Mouse (Mus musculus) MEL (cell line): ENCODE measurements around the gene Itga9. TPM values are rescaled to one million over a fixed set of nuclear protein-coding genes. Genes with fewer than 3 reads are reported as not detected.

Experiments
- DNase-seq: peaks from one replicate; pipeline ENCODE4 v3.0.0; 2011; ENCODE audit warnings: low read depth, low spot score
- H3K27ac ChIP-seq: 2 replicates; pipeline ENCODE4 v1.5.1; 2012; ENCODE audit warnings: low read depth, mild to moderate bottlenecking, control low read depth, low read length, moderate library complexity; ENCODE audit not compliant: control insufficient read depth
- H3K27me3 ChIP-seq, 2 experiments: fragments of 150-350 bp in 1 of 2; sonication (generic) in 1 of 2; 2 replicates each; pipeline ENCODE4 v1.6.1; 2012; ENCODE audit warnings: low read length in 2 of 2, mild to moderate bottlenecking in 2 of 2, improper control_type of control experiment in 1 of 2, moderate library complexity in 1 of 2; ENCODE audit not compliant: insufficient read depth in 2 of 2, control insufficient read depth in 1 of 2
- H3K36me3 ChIP-seq, 2 experiments: 2 replicates each; pipeline ENCODE4 v1.6.1; 2012 to 2014; ENCODE audit warnings: low read length in 2 of 2, improper control_type of control experiment in 1 of 2, inconsistent platforms in 1 of 2, mild to moderate bottlenecking in 1 of 2; ENCODE audit not compliant: insufficient read depth in 2 of 2, control insufficient read depth in 1 of 2
- H3K4me1 ChIP-seq, 2 experiments: fragments of 150-350 bp in 1 of 2; sonication (generic) in 1 of 2; 2 replicates each; pipeline ENCODE4 v1.6.1; 2012; ENCODE audit warnings: low read length in 2 of 2, improper control_type of control experiment in 1 of 2, mild to moderate bottlenecking in 1 of 2; ENCODE audit not compliant: insufficient read depth in 2 of 2, control insufficient read depth in 1 of 2
- H3K4me3 ChIP-seq, 2 experiments: fragments of 150-350 bp in 1 of 2; sonication (generic) in 1 of 2; 2 replicates each; pipeline ENCODE4 v1.5.1; 2012; ENCODE audit warnings: low read depth in 2 of 2, low read length in 2 of 2, mild to moderate bottlenecking in 2 of 2, moderate library complexity in 2 of 2, control low read depth in 1 of 2, improper control_type of control experiment in 1 of 2; ENCODE audit not compliant: control insufficient read depth in 1 of 2, insufficient read depth in 1 of 2
- H3K79me2 ChIP-seq: 2 replicates; pipeline ENCODE4 v1.6.1; 2012; ENCODE audit warnings: mild to moderate bottlenecking, low read length, moderate library complexity; ENCODE audit not compliant: control insufficient read depth, poor library complexity, insufficient read depth
- H3K9ac ChIP-seq: 2 replicates; pipeline ENCODE4 v1.6.1; 2012; ENCODE audit warnings: low read depth, mild to moderate bottlenecking, control low read depth, low read length, moderate library complexity; ENCODE audit not compliant: control insufficient read depth, poor library complexity, severe bottlenecking
- H3K9me3 ChIP-seq: fragments of 150-350 bp; sonication (generic); replicated peaks from 2 replicates; pipeline ENCODE4 v1.6.1; 2012; ENCODE audit warnings: mild to moderate bottlenecking, low read length, improper control_type of control experiment, moderate library complexity; ENCODE audit not compliant: insufficient read depth
- BHLHE40 ChIP-seq: IDR thresholded peaks from 2 replicates; pipeline ENCODE4 v1.6.1; 2012; ENCODE audit warnings: low read depth, mild to moderate bottlenecking, inconsistent platforms, low read length, improper control_type of control experiment, borderline replicate concordance
- CHD1 ChIP-seq: IDR thresholded peaks from 2 replicates; pipeline ENCODE4 v1.6.1; 2012; ENCODE audit warnings: low read depth, mild to moderate bottlenecking, inconsistent platforms, low read length, improper control_type of control experiment
- CTCF ChIP-seq, 3 experiments: IDR thresholded peaks in 2 of 3; conservative IDR thresholded peaks in 1 of 3; 2 replicates each; pipeline ENCODE4 v1.5.1; 2011 to 2012; ENCODE audit warnings: low read length in 3 of 3, low read depth in 2 of 3, mild to moderate bottlenecking in 2 of 3, improper control_type of control experiment in 1 of 3, inconsistent platforms in 1 of 3, mixed read lengths in 1 of 3, moderate library complexity in 1 of 3; ENCODE audit not compliant: control insufficient read depth in 1 of 3, insufficient read depth in 1 of 3, poor library complexity in 1 of 3, severe bottlenecking in 1 of 3
- E2F4 ChIP-seq: IDR thresholded peaks from 2 replicates; pipeline ENCODE4 v1.6.1; 2011; ENCODE audit warnings: low read depth, low read length, improper control_type of control experiment, borderline replicate concordance
- EP300 ChIP-seq, 2 experiments: IDR thresholded peaks; 2 replicates each; pipeline ENCODE4 v1.6.1; 2011; ENCODE audit warnings: improper control_type of control experiment in 2 of 2, low read length in 2 of 2, low read depth in 1 of 2, mild to moderate bottlenecking in 1 of 2
- ETS1 ChIP-seq: IDR thresholded peaks from 2 replicates; pipeline ENCODE4 v1.6.1; 2012; ENCODE audit warnings: low read depth, mild to moderate bottlenecking, inconsistent platforms, low read length, improper control_type of control experiment, moderate library complexity
- GABPA ChIP-seq: IDR thresholded peaks from 2 replicates; pipeline ENCODE4 v1.6.1; 2012; ENCODE audit warnings: low read depth, mild to moderate bottlenecking, inconsistent platforms, low read length, improper control_type of control experiment, moderate library complexity
- GATA1 ChIP-seq: IDR thresholded peaks from 2 replicates; pipeline ENCODE4 v1.6.1; 2011; ENCODE audit warnings: low read depth, low read length, improper control_type of control experiment
- HCFC1 ChIP-seq: IDR thresholded peaks from 2 replicates; pipeline ENCODE4 v1.6.1; 2012; ENCODE audit warnings: low read depth, mild to moderate bottlenecking, inconsistent platforms, low read length, improper control_type of control experiment, moderate library complexity
- MEF2A ChIP-seq: IDR thresholded peaks from 2 replicates; pipeline ENCODE4 v1.6.1; 2014; ENCODE audit warnings: low read depth, mild to moderate bottlenecking, inconsistent platforms, low read length, improper control_type of control experiment; ENCODE audit not compliant: poor library complexity, insufficient replicate concordance, severe bottlenecking; ENCODE audit errors: extremely low read depth
- MYB ChIP-seq: IDR thresholded peaks from 2 replicates; pipeline ENCODE4 v1.6.1; 2011; ENCODE audit warnings: mild to moderate bottlenecking, low read depth, low read length, improper control_type of control experiment
- MYC ChIP-seq: IDR thresholded peaks from 2 replicates; pipeline ENCODE4 v1.6.1; 2011; ENCODE audit warnings: low read depth, mild to moderate bottlenecking, low read length, improper control_type of control experiment, moderate library complexity
- NELFE ChIP-seq: IDR thresholded peaks from 2 replicates; pipeline ENCODE4 v1.6.1; 2011; ENCODE audit warnings: low read depth, low read length, improper control_type of control experiment
- NRF1 ChIP-seq: IDR thresholded peaks from 2 replicates; pipeline ENCODE4 v1.6.1; 2014; ENCODE audit warnings: low read depth, mild to moderate bottlenecking, inconsistent platforms, low read length, improper control_type of control experiment, moderate library complexity; ENCODE audit not compliant: poor library complexity, insufficient read depth, severe bottlenecking
- POLR2A ChIP-seq, 2 experiments: IDR thresholded peaks; 2 replicates each; pipeline ENCODE4 v1.6.1; 2011 to 2012; ENCODE audit warnings: low read length in 2 of 2, mild to moderate bottlenecking in 2 of 2, control low read depth in 1 of 2, improper control_type of control experiment in 1 of 2, low read depth in 1 of 2, moderate library complexity in 1 of 2; ENCODE audit not compliant: control insufficient read depth in 1 of 2, insufficient read depth in 1 of 2, poor library complexity in 1 of 2
- POLR2AphosphoS2 ChIP-seq: IDR thresholded peaks from 2 replicates; pipeline ENCODE4 v1.6.1; 2011; ENCODE audit warnings: low read length, improper control_type of control experiment
- RAD21 ChIP-seq: IDR thresholded peaks from 2 replicates; pipeline ENCODE4 v1.6.1; 2011; ENCODE audit warnings: mild to moderate bottlenecking, low read depth, low read length, improper control_type of control experiment
- RCOR1 ChIP-seq: IDR thresholded peaks from 2 replicates; pipeline ENCODE4 v1.6.1; 2012; ENCODE audit warnings: low read depth, mild to moderate bottlenecking, inconsistent platforms, low read length, improper control_type of control experiment
- SIN3A ChIP-seq: IDR thresholded peaks from 2 replicates; pipeline ENCODE4 v1.6.1; 2012; ENCODE audit warnings: low read length, improper control_type of control experiment, inconsistent platforms
- SMC3 ChIP-seq: IDR thresholded peaks from 2 replicates; pipeline ENCODE4 v1.6.1; 2011; ENCODE audit warnings: low read depth, low read length, improper control_type of control experiment
- TAL1 ChIP-seq: IDR thresholded peaks from 2 replicates; pipeline ENCODE4 v1.6.1; 2012; ENCODE audit warnings: mild to moderate bottlenecking, inconsistent platforms, low read length, moderate library complexity, mixed read lengths
- TCF12 ChIP-seq: IDR thresholded peaks from 2 replicates; pipeline ENCODE4 v1.6.1; 2014; ENCODE audit warnings: low read depth, mild to moderate bottlenecking, inconsistent platforms, low read length, improper control_type of control experiment, moderate library complexity
- UBTF ChIP-seq: IDR thresholded peaks from 2 replicates; pipeline ENCODE4 v1.6.1; 2012; ENCODE audit warnings: low read depth, mild to moderate bottlenecking, inconsistent platforms, low read length, improper control_type of control experiment, moderate library complexity, borderline replicate concordance; ENCODE audit not compliant: insufficient read depth
- USF1 ChIP-seq: IDR thresholded peaks from 2 replicates; pipeline ENCODE4 v1.6.1; 2014; ENCODE audit warnings: low read depth, mild to moderate bottlenecking, inconsistent platforms, low read length, improper control_type of control experiment, moderate library complexity
- ZMIZ1 ChIP-seq: IDR thresholded peaks from 2 replicates; pipeline ENCODE4 v1.6.1; 2012; ENCODE audit warnings: low read depth, mild to moderate bottlenecking, inconsistent platforms, low read length, improper control_type of control experiment, moderate library complexity
- ZNF384 ChIP-seq: IDR thresholded peaks from 2 replicates; pipeline ENCODE4 v1.6.1; 2012; ENCODE audit warnings: low read depth, mild to moderate bottlenecking, inconsistent platforms, low read length, improper control_type of control experiment
- polyA plus RNA-seq, 2 experiments: library from polyadenylated mRNA; stranded (reverse) in 1 of 2; unstranded in 1 of 2; fragments of >175 nt in 1 of 2; fragments of >200 nt in 1 of 2; gene quantifications; 2 replicates each; pipeline versions ENCODE4 v1.2.1 to v1.2.4; 2012; ENCODE audit warnings: low replicate concordance in 2 of 2, low read depth in 1 of 2; ENCODE audit not compliant: insufficient read length in 2 of 2, insufficient read depth in 1 of 2, missing spikeins in 1 of 2
- total RNA-seq: library from RNA; depleted of rRNA; stranded (reverse); fragments of 300-350 nt; gene quantifications from 2 replicates; pipeline ENCODE4 v1.2.3, GENCODE M21; 2012

Gene Itga9
- total and polyA plus RNA-seq, 3 experiments, result 0.19 to 0.21 TPM; not detected in 1

DNA sequence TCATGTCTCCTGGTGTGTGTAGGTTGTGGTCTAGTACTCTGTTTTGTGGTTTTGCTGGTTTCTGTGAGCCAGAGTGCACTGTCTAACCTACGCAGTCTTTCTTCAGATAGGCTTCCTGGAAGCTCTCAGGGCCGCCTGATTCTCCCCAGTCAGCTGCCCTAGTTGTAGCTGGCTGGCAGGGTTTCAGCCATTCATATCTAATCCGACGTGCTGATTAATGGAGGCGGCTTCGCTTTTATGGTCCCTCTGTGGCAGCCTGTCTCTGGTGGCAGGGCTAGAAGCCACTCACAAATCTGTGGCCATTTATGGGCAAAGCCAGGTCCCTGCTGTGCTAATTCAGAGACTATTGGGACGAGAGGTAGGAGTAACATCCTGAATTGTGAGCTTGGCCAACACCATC lies 16.3 kb upstream of the Itga9 start:
- no peak overlapping the region for H3K4me3 ChIP-seq
- H3K36me3 ChIP-seq, result peaks cover 0 to 9% of the 10 kb centered on the region in 2 experiments; a peak in 2 of 4 replicates
- peaks cover 7 to 20% of the 10 kb centered on the region in 2 experiments for H3K4me1 ChIP-seq
- no peak overlapping the region for H3K9ac ChIP-seq
- TF ChIP-seq SMC3 (peak; percentile 32; the same call in 1 of the 2 replicates), POLR2AphosphoS2 (no peak), GABPA (no peak), ZNF384 (no peak), CTCF (IDR thresholded peaks at IDR 0.05 in 2 of 3, conservative IDR thresholded peaks at IDR 0.05 in 1 of 3; ENCODE audit: control insufficient read depth in 1 of 3, insufficient read depth in 1 of 3, low read depth in 2 of 3, low read length in 3 of 3, poor library complexity in 1 of 3, severe bottlenecking in 1 of 3) (no peak), MEF2A (no peak), POLR2A (IDR thresholded peaks at IDR 0.05; ENCODE audit: control insufficient read depth in 1 of 2, insufficient read depth in 1 of 2, low read depth in 1 of 2, low read length in 2 of 2, poor library complexity in 1 of 2) (no peak), EP300 (IDR thresholded peaks at IDR 0.05; ENCODE audit: low read depth in 1 of 2, low read length in 2 of 2) (no peak), GATA1 (peak; percentile 23; the same call in 1 of the 2 replicates), MYC (no peak), UBTF (no peak), BHLHE40 (no peak), RCOR1 (peak; percentile 47), ETS1 (peak; percentile 51), NRF1 (no peak), CHD1 (no peak), HCFC1 (no peak), E2F4 (no peak), NELFE (no peak), TCF12 (no peak), TAL1 (no peak)
- DNase-seq, result peak; percentile 67
- H3K9me3 ChIP-seq, result no peaks in the 10 kb centered on the region
- no peaks in the 10 kb centered on the region for H3K79me2 ChIP-seq
- H3K27me3 ChIP-seq, result no peaks in the 10 kb centered on the region
- H3K27ac ChIP-seq, result no peak overlapping the region

DNA sequence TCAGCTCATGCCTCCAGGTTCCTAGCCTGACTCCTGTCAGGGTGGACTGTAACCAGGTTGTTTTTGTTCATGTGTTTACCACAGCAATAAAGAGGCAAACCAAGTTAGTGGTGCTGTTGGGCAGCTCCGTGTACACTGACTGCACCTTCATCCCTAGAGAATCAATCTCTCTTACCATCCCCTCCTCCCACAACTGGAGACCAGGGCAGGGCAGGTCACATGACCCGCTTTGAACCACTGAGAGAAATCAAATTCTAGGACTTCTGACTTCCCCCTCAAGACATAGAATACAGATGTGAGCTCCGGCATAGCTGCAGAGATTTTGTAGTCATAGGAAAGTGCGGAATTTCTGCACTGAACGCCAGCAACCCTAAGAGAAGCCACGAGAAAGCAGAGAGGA lies 14.9 kb upstream of the Itga9 start:
- H3K36me3 ChIP-seq, result peaks cover 0 to 4% of the 10 kb centered on the region in 2 experiments; a peak in 2 of 4 replicates
- TF ChIP-seq RAD21, result no peak
- no peak for TF ChIP-seq TAL1
- no peak for TF ChIP-seq MYB
- no peak for TF ChIP-seq POLR2A (IDR thresholded peaks at IDR 0.05; ENCODE audit: control insufficient read depth in 1 of 2, insufficient read depth in 1 of 2, low read depth in 1 of 2, low read length in 2 of 2, poor library complexity in 1 of 2)
- no peak for TF ChIP-seq SIN3A
- TF ChIP-seq GABPA, result no peak
- peak; percentile 52; the same call in 1 of the 2 replicates for TF ChIP-seq USF1
- TF ChIP-seq ZMIZ1, result no peak

More for the DNA sequence above, 14.9 kb upstream of the Itga9 start:
- Histone ChIP-seq H3K79me2 (no peaks in the 10 kb centered on the region), H3K27ac (no peak overlapping the region), H3K9me3 (no peaks in the 10 kb centered on the region), H3K27me3 (no peaks in the 10 kb centered on the region), H3K4me1 (peaks cover 7 to 10% of the 10 kb centered on the region in 2 experiments), H3K9ac (no peak overlapping the region), H3K4me3 (no peak overlapping the region)
- no peak for DNase-seq
